Mouse (Mus musculus) liver, adult 10 weeks (tissue): Measurements from ENCODE around the gene Olfr1143. TPM values are rescaled to one million over a fixed set of nuclear protein-coding genes. Genes with fewer than 3 reads are reported as not detected.

Source experiments
- polyA plus RNA-seq: library from polyadenylated mRNA; stranded (reverse); fragments of 350-450 nt; fragmentation: Illumina TruSeq; extraction: RNeasy Lipid Tissue Mini Kit (QIAGEN cat#74804); gene quantifications from one replicate; pipeline ENCODE4 v1.2.3, GENCODE M21; 2014; ENCODE audit warnings: low read depth, low replicate concordance

Olfr1143 gene
- not detected for polyA plus RNA-seq

DNA sequence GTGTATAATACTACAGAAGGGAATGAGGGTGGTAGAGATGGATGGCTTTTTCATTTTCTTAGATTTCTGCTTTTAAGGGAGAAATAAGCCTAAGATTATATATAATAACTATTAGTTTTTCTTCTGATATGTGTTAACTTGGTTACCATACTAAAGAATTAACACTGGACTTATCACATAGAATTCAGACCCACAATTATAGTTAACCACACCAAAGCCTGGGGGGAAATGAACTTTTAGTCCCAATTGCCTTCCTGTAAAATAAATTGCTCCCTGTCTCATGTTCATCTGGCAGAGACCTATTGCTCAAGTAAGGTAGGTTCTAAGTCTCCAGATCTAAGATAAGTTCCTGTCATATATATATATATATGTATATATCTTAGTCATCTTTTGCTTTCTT, at the start of gene Olfr1143:
Gene Olfr1143 (plus strand): TSS at position 301 of the 400 bp plus-strand sequence.

DNA sequence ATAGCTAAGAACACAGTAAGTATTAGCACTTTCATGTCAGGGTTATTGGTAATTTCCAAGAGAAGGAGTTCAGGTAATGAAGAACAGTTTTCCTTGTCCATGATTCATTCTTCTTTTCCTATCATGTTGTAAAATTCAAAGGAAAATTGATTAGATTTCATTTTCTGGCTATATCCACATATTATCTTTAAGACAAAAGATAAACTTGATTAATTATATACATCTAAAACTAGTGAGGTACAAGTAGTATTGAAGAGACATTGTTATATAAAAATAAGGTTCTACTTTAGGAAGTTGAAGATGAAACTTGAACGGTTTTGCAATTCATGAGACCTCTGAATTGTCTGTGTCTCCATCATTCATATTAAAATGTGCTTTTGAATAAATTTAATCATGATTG, 46.5 kb upstream of the Olfr1143 start, which contains the start of gene Olfr1141:
Gene Olfr1141 (minus strand): TSS at position 101 of the 400 bp plus-strand sequence.

DNA sequence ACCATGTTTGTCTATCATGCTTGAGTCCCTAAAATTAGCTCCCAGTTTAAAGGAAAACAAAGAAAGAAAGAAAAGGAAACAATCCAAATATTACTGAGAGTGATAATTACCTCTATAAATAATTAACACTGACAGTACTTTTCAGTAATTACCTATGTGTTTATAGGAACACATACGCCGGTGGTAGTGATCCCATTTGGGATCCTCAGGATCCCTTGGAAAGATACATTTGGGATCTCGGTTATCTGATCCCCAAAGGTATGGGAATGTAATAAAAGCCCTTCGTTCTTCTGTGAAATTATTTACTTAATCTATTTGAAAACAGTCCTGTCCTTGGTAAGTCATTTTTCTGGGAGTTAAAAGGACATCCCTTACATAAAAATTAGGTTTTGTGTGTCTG, 21.2 kb upstream of the Olfr1143 start, which contains the start of gene Olfr152:
Gene Olfr152 (plus strand): TSS at position 301 of the 400 bp plus-strand sequence.

DNA sequence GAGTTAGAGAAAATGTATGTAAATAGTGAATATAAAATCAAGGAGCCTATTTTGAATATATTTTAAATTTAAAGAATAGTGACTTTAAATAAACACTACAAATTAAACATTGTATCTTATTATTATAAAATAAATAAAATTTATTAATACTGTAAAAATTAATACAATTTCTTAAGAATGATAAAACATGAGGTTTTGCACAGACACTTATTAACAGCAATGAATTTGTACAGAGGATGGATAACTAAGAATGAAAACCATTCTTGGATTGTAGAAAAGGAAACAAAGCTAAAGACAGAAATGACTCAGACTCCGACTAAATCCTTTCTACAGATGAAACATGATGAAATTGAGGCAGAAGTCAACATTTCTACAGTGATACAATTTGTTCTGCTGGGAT, 9.1 kb downstream of the Olfr1143 start, which contains the start of gene Olfr1145:
Gene Olfr1145 (plus strand): TSS at position 301 of the 400 bp plus-strand sequence.

DNA sequence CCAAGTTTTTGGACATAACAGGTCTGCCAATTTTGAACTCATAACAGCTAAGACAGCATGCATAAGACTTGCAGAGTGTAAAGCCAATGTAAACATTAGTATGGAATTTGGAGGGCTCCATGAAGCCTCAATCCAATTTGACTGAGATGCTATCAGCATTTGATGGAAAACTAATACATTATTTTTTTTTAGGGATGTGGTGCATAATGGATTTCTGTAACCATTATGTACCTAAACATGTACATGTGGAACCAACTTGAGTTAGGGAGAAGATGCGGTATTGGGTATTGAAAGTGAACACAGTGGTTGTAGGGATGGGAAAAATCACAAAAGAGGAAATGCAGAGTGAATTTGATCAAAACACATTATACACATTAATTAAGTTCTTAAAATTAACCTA, 29.8 kb downstream of the Olfr1143 start, which contains the start of gene Olfr1148:
Gene Olfr1148 (plus strand): TSS at position 301 of the 400 bp plus-strand sequence.

DNA sequence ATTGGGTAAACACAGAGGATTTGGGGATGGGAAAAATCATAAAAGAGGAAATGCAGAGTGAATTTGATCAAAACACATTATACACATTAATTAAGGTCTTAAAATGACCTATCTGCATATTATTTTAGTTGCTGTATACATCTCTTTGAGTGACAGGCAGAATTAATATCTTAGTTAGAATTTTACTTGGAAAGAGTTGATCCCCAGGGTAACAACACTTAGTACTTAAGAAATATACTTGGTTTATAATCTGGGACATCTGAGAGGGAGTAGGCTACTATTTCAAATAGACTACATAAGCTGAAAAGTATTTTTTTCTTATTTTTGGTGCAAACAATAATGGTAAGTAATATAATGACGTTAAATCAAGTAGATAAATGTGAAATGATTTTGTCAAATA, 43.3 kb downstream of the Olfr1143 start, which contains the start of gene Olfr1150-ps1:
Gene Olfr1150-ps1 (plus strand): TSS at position 301 of the 400 bp plus-strand sequence.

Other genes starting within 250 kb of the Olfr1143 start
- not detected for gene Olfr1129, start 226.7 kb upstream of the Olfr1143 start, polyA plus RNA-seq
- not detected for gene Olfr1130, start 194.4 kb upstream of the Olfr1143 start, polyA plus RNA-seq
- not detected for gene Olfr1131, start 173.5 kb upstream of the Olfr1143 start, polyA plus RNA-seq
- gene Olfr1132, start 163.1 kb upstream of the Olfr1143 start, polyA plus RNA-seq, result not detected
- gene Olfr1133, start 153.2 kb upstream of the Olfr1143 start, polyA plus RNA-seq, result not detected
- gene Olfr1134, start 142.1 kb upstream of the Olfr1143 start, polyA plus RNA-seq, result not detected
- gene Olfr1135, start 126.9 kb upstream of the Olfr1143 start, polyA plus RNA-seq, result not detected
- not detected for gene Olfr1136, start 106.6 kb upstream of the Olfr1143 start, polyA plus RNA-seq
- gene Olfr1137, start 87.4 kb upstream of the Olfr1143 start, polyA plus RNA-seq, result not detected
- gene Olfr1138, start 60.6 kb upstream of the Olfr1143 start, polyA plus RNA-seq, result not detected
- not detected for gene Olfr1140, start 56.8 kb upstream of the Olfr1143 start, polyA plus RNA-seq
- gene Olfr1141, start 46.6 kb upstream of the Olfr1143 start, polyA plus RNA-seq, result not detected
- not detected for gene Olfr152, start 21.1 kb upstream of the Olfr1143 start, polyA plus RNA-seq
- not detected for gene Olfr1145, start 9.2 kb downstream of the Olfr1143 start, polyA plus RNA-seq
- not detected for gene Olfr1148, start 29.9 kb downstream of the Olfr1143 start, polyA plus RNA-seq
- not detected for gene Olfr1150-ps1, start 43.4 kb downstream of the Olfr1143 start, polyA plus RNA-seq
- not detected for gene Olfr1151, start 55.3 kb downstream of the Olfr1143 start, polyA plus RNA-seq
- gene Olfr1152, start 65.9 kb downstream of the Olfr1143 start, polyA plus RNA-seq, result not detected
- not detected for gene Olfr1153, start 94.4 kb downstream of the Olfr1143 start, polyA plus RNA-seq
- not detected for gene Olfr1154, start 104.6 kb downstream of the Olfr1143 start, polyA plus RNA-seq
- gene Olfr1155, start 144.5 kb downstream of the Olfr1143 start, polyA plus RNA-seq, result not detected
- not detected for gene Olfr1156, start 152.5 kb downstream of the Olfr1143 start, polyA plus RNA-seq
- not detected for gene Olfr1157, start 167.7 kb downstream of the Olfr1143 start, polyA plus RNA-seq
- gene Olfr74, start 174.1 kb downstream of the Olfr1143 start, polyA plus RNA-seq, result not detected
- gene Olfr1158, start 189.5 kb downstream of the Olfr1143 start, polyA plus RNA-seq, result not detected
- not detected for gene Olfr1160, start 207.7 kb downstream of the Olfr1143 start, polyA plus RNA-seq
- not detected for gene Olfr1161, start 222.2 kb downstream of the Olfr1143 start, polyA plus RNA-seq
- gene Olfr73, start 237.1 kb downstream of the Olfr1143 start, polyA plus RNA-seq, result not detected